Mouse (Mus musculus) cortical plate, adult 2 months (tissue): ENCODE results near the gene Chn1. TPM values are rescaled to one million over a fixed set of nuclear protein-coding genes. Genes with fewer than 3 reads are reported as not detected.

Source experiments
- H3K27ac ChIP-seq: fragments of 200-500 bp; 2 replicates; pipeline ENCODE4 v1.5.1; 2012; ENCODE audit warnings: low read length, control low read depth, inconsistent platforms; ENCODE audit not compliant: insufficient read depth
- H3K4me1 ChIP-seq: fragments of 200-500 bp; 2 replicates; pipeline ENCODE4 v1.6.1; 2011; ENCODE audit warnings: low read length; ENCODE audit not compliant: control insufficient read depth, insufficient read depth
- H3K4me3 ChIP-seq: fragments of 200-500 bp; 2 replicates; pipeline ENCODE4 v1.5.1; 2011; ENCODE audit warnings: mild to moderate bottlenecking, low read length, control low read depth; ENCODE audit not compliant: insufficient read depth
- CTCF ChIP-seq: fragments of 200-500 bp; IDR thresholded peaks from 2 replicates; pipeline ENCODE4 v1.5.1; 2011; ENCODE audit warnings: mild to moderate bottlenecking, control low read depth, low read length; ENCODE audit not compliant: insufficient read depth; ENCODE audit errors: extremely low read depth
- POLR2A ChIP-seq: fragments of 200-500 bp; IDR thresholded peaks from 2 replicates; pipeline ENCODE4 v1.6.1; 2011; ENCODE audit warnings: mild to moderate bottlenecking, low read length, control low read depth; ENCODE audit not compliant: insufficient read depth; ENCODE audit errors: extremely low read depth
- polyA plus RNA-seq: library from polyadenylated mRNA; depleted of rRNA; stranded (reverse); fragments of >200 nt; gene quantifications from 2 replicates; pipeline ENCODE4 v1.2.3, GENCODE M21; 2012

Gene Chn1
- polyA plus RNA-seq, 1 experiment: 1,631 TPM

DNA sequence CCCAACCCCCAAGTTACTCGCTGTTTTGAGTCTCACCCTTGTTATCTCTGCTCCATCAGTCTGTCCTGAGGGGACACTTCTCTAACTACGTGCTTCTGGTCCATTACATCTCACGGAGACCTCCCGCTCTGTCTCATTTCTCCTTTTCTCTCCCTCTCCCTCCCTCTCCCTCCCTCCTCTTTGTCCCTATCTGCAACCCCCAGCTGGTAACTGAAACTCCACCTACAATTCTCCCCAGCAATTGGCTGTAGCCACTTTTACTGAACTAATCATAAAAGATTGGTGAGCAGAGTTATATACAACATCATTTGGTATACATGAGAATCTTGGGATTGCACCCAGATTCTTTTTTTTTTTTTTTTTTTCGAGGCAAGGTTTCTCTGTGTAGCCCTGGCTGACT lies 16.1 kb downstream of the Chn1 start:
- TF ChIP-seq CTCF: no peak
- no peak for TF ChIP-seq POLR2A
- no peak overlapping the region for H3K4me3 ChIP-seq
- H3K4me1 ChIP-seq: no peaks in the 10 kb centered on the region
- no peak overlapping the region for H3K27ac ChIP-seq

DNA sequence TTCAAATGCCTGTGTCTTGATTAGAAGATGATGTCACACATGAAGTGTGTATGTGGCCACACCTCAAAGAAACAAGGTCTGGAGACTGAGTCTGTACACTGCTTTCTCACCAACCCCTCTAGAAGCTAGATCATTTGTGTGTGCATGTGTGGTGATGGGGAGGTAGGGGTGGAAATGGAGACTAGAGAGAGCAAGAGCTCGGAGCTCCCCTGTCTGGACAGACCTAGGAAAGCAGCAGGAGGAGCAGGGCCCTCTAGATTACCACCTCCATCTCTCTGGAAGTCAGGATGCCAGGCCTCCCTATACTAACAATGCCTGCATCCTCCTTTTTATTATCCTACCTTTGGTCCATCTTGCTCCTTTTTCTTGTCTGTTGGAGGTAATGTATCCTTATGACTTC lies 27.8 kb downstream of the Chn1 start:
- Histone ChIP-seq H3K4me1 (no peaks in the 10 kb centered on the region; the same call in 1 of the 2 replicates), H3K27ac (no peak overlapping the region), H3K4me3 (no peak overlapping the region)
- TF ChIP-seq CTCF (0 out of 2 replicates have a peak, but pooled peaks have one; percentile 36), POLR2A (no peak)

DNA sequence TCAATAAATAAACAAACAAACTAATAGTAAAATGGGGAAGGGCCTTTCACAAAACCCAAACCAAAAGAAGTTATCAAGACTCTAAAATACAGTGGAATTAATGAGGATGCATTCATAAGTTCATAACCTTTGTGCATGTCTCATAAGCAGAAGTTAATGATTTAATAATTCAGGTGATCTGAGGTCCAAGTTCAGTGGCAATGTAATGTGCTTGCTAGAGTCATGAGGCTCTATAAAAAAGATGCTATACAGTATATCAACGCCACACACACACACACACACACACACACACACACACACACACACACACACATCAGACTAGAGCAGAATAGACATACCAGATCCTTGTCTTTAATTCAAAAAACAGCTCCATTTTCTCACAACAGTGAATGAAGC lies 28.8 kb downstream of the Chn1 start:
- TF ChIP-seq POLR2A (no peak), CTCF (no peak)
- Histone ChIP-seq H3K27ac (no peak overlapping the region), H3K4me1 (no peaks in the 10 kb centered on the region; the same call in 1 of the 2 replicates), H3K4me3 (no peak overlapping the region)

DNA sequence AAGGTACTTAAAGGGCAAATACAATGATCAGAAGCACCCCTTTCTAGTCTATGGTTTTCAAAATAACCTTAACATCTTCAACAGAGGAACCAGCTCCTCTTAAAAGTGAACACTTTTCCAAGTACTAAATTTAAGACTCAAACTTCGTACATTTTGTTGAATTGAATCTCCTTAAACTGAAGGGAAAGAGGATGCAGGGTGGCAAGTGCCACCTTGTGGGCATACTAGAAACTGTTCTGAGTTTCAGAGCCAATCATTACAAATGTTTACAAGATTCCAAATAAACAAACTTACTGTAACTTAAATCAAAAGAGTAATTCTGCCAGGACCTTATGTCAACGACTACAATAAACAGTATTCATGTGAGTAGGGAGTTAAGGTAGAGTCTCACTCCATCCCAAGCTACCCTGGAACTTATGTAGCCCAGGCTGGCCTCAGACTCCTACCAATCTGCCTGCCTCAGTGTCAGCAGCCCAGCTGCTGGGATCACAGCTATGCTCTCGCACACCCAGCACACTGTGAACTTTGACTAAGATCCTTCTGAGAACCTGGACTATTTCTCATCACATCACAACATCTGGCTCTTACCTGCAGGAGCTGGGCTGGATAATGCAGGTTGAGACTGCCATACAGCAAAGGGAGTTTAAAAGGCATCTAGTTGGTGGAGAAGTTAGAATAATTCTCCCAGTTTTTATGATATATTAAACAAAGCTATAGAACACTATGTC lies 29.3 kb downstream of the Chn1 start:
- no peak overlapping the region for H3K4me3 ChIP-seq
- TF ChIP-seq CTCF (peak; percentile 64), POLR2A (no peak)
- no peak overlapping the region for H3K27ac ChIP-seq
- peaks cover under 1% of the 10 kb centered on the region for H3K4me1 ChIP-seq

DNA sequence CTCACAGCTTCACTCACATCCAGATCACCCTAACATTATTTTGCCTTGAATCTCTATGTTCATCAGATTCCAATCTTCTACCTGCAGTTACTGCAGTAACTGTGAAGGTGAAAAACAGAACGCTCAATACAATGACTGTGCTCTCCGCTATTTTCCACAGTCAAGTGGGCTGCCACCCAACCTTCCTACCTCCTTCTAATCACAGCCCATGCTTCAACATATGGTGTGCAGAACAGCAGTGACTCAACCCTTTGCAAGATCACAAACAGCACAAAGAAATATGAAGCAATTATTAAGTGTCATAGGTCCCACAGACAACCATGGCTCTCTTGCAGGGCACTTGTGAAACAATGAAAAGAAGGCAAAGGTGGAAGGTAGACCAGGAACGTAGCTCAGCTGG lies 33.9 kb downstream of the Chn1 start:
- no peak for TF ChIP-seq POLR2A
- no peak for TF ChIP-seq CTCF
- Histone ChIP-seq H3K27ac (no peak overlapping the region), H3K4me3 (no peak overlapping the region), H3K4me1 (peaks cover 2% of the 10 kb centered on the region)

DNA sequence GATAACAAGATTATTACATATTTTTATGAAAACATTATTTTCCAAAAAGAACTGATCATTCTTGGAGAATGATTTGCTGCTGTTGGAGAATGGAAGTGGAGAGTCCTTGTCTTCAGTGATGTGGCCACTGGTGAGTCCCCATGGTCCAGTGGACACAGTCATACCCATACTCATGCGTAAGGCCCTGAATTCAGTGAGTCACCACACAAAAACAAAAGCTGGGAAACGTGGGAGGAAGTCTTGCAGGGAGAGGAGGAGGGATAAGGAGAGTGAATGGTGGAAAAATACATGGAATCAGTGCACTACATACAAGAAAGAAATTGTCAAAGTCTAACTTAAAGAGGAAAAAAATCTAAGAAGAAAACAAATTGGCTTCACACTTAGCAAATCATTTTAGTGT lies 47.3 kb downstream of the Chn1 start:
- H3K4me1 ChIP-seq: peaks cover 1% of the 10 kb centered on the region; the same call in 1 of the 2 replicates
- H3K27ac ChIP-seq: no peak overlapping the region
- TF ChIP-seq CTCF: no peak
- TF ChIP-seq POLR2A: no peak
- no peak overlapping the region for H3K4me3 ChIP-seq

DNA sequence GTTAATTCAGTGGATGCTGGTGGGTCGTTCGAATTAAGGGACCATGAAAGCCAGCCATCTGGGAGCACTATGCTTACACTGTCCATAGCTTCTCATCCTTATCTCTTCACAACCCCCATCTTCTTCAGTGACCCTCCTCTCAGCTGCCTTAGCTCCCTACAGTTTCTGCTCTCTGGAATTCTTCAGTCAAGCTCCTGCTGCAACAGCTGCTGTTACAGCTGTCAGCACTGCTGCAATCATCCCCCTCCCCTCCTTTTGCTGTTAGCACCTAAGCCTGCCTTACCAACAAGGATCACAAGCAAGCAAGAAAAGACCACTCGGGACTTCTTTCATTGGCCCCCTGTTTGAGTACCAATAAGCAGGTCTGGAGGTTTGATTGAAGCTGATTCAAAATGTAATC lies 50.2 kb downstream of the Chn1 start:
- Histone ChIP-seq H3K4me3 (no peak overlapping the region), H3K27ac (no peak overlapping the region), H3K4me1 (peaks cover 1% of the 10 kb centered on the region; the same call in 1 of the 2 replicates)
- TF ChIP-seq CTCF (no peak), POLR2A (no peak)

DNA sequence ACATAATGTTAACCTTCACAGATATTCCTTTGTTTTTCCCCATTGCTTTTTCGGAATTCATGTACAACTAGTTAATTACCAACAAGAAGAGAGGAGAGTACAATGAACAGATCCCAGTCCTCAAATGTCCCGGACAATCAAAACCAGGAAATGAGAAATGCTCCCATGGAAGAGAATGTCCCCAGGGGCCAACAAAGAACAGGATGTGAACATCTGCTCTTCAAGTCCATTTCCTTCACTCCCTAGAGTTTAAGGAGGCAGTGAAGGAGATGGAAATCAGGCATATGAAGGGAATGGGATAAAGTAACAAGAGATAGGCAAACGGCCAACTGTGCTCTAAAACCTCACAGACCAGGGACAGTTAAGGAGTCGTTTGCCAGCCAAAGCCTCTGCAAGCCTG lies 53.3 kb downstream of the Chn1 start:
- no peak for TF ChIP-seq CTCF
- no peak for TF ChIP-seq POLR2A
- no peaks in the 10 kb centered on the region for H3K4me1 ChIP-seq
- H3K27ac ChIP-seq: no peak overlapping the region
- no peak overlapping the region for H3K4me3 ChIP-seq

DNA sequence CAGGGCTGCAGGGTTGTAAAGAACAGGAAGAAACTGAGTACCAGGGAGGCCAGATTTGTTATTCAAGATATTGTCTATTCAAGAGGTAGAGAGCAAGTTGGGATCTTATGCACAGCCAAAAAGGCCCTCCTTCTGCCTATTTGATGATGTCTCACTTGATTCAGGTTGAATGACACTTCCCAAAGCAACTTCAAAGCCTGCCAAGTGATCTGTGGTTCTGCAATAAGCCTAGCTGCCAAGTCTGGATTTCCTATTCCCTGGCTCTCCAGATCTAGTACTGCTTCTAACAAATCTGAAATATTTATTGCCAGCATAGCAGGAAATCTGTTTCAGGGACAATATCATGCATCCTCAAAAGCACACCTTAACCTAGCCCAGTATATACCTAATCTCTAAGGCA lies 62.7 kb downstream of the Chn1 start:
- Histone ChIP-seq H3K27ac (no peak overlapping the region), H3K4me3 (no peak overlapping the region)
- TF ChIP-seq CTCF (no peak), POLR2A (no peak)

DNA sequence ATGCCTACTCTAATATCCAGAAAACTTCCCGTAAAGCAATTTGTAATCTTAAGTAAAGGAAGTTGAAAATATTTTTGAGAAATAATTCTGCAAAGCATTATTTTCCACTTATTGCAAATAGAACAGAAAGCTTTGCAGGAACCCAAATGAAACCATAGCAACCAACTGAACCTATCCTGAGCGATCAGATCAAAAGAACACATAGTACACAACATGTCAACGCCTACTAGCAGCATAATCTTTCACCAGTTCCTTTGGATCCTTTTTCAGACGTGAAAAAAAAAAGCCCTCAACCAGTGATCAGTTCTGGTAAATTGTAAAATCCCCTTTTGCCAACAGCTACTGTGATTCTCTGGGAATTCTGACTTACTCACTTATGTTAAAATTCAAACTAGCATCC lies 82.1 kb downstream of the Chn1 start:
- no peak for TF ChIP-seq POLR2A
- no peak for TF ChIP-seq CTCF
- Histone ChIP-seq H3K4me1 (peaks cover 7% of the 10 kb centered on the region; the same call in 1 of the 2 replicates), H3K27ac (no peak overlapping the region), H3K4me3 (no peak overlapping the region)

More for the DNA sequence above, 62.7 kb downstream of the Chn1 start:
- no peaks in the 10 kb centered on the region for H3K4me1 ChIP-seq
